Mouse (Mus musculus): ENCODE measurements around the gene Scgb2b7. TPM values are rescaled to one million over a fixed set of nuclear protein-coding genes. Genes with fewer than 3 reads are reported as not detected.

Gene Scgb2b7
- not detected for total RNA-seq (2023)

DNA sequence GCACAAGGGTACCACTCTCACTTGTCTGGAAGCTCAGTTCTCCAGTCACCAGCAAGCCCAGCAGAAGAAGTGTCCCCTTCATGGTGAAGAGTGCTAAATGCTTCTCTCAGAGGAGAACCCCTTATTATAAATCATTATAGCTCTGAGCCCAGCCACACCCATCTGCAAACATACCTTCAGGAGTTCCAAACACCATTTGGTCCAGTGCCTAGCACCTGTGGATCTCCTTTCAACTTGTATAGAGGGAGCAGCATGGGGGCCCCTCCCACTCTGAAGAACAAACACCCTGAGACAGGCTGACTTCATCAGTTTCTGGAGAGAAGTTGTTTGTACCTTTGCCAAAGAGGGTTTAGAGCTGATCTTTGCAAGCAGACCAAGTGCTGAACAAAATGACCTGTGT is at the start of gene Scgb2b7:
Scgb2b7 (minus strand) TSS at position 101 of the 400 bp plus-strand sequence.

DNA sequence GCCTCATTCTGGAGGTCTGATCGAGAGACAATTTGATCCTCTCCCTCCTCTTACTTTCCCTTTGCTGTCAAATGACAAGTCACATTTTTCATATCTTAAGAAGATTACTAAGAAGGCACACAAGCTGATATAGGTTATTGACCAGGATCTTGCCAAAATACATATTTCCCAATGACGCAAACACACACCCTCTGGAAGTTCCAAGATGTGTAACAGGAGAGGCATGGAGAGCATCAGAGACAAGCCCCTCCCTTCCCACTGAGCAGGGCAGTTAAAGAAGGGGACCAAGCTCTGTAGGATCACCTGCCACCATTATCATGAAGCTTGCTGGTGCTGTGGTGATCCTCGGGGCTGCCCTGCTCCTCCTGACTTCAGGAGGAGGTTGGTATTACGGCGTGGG is 6.8 kb upstream of the Scgb2b7 start, which contains the start of gene Scgb1b7:
Scgb1b7 (plus strand) TSS at position 301 of the 400 bp plus-strand sequence.

Other genes starting within 250 kb of the Scgb2b7 start
- not detected for gene Scgb1b7, start 6.9 kb upstream of the Scgb2b7 start, total RNA-seq (2023)

All from CD4-positive naive resting alpha-beta T cell, adult 57 days (primary cell).